Mouse (Mus musculus) heart, postnatal 4 days (tissue): ENCODE data around the gene Elavl1. TPM values are rescaled to one million over a fixed set of nuclear protein-coding genes. Genes with fewer than 3 reads are reported as not detected.
A peak's percentile ranks its signal among the peaks of the same experiment; 100 is the strongest.
"Not testable (repeated sequence)": the region's sequence is repeated elsewhere in the genome, so short reads cannot be mapped to it uniquely, and the experiment has no call there.

ENCODE experiments used
- DNase-seq: peaks from one replicate; pipeline ENCODE4 v3.0.0; 2021
- total RNA-seq, 2 experiments: library from RNA; stranded (reverse); gene quantifications; 2 replicates each; pipeline ENCODE4 v1.2.3; 2021

Gene Elavl1
- total RNA-seq = 10 to 100 TPM; 95.8 to 96.1 TPM

GRCm38 (mm10) chr8:4324983-4325750 lies at the start of gene Elavl1, which contains the start of gene Ccl25:
TSS of gene Elavl1 (minus strand) at chr8:4325413.
TSS of gene Ccl25 (plus strand) at chr8:4325210.
- DNase-seq = peak; percentile 99

- no peak for DNase-seq
These were observed 47.4 kb upstream of the Elavl1 start for GRCm38 (mm10) chr8:4372657-4373056.

- peak; percentile 59 for DNase-seq
These were observed 44.9 kb upstream of the Elavl1 start for GRCm38 (mm10) chr8:4370078-4370477.

- no peak for DNase-seq
These were observed 43.3 kb upstream of the Elavl1 start for GRCm38 (mm10) chr8:4368470-4368869.

GRCm38 (mm10) chr8:4367808-4368207 lies 42.6 kb upstream of the Elavl1 start:
- DNase-seq = peak; percentile 52

- DNase-seq = no peak
These were observed 41.0 kb upstream of the Elavl1 start for GRCm38 (mm10) chr8:4366189-4366588.

GRCm38 (mm10) chr8:4360922-4361321 lies 35.7 kb upstream of the Elavl1 start:
- no peak for DNase-seq

GRCm38 (mm10) chr8:4359362-4359761 lies 34.1 kb upstream of the Elavl1 start:
- DNase-seq = no peak

GRCm38 (mm10) chr8:4355455-4355854 lies 30.2 kb upstream of the Elavl1 start:
- no peak for DNase-seq

GRCm38 (mm10) chr8:4354516-4354915 lies 29.3 kb upstream of the Elavl1 start:
- DNase-seq = no peak

GRCm38 (mm10) chr8:4353741-4354140 lies 28.5 kb upstream of the Elavl1 start:
- DNase-seq = no peak

- not testable (repeated sequence) for DNase-seq
These were observed 27.3 kb upstream of the Elavl1 start for GRCm38 (mm10) chr8:4352562-4352961.

- DNase-seq = no peak
These were observed 25.4 kb upstream of the Elavl1 start for GRCm38 (mm10) chr8:4350618-4351017.

GRCm38 (mm10) chr8:4349335-4349734 lies 24.1 kb upstream of the Elavl1 start:
- no peak for DNase-seq

GRCm38 (mm10) chr8:4348275-4348674 lies 23.1 kb upstream of the Elavl1 start:
- DNase-seq = no peak

- DNase-seq = no peak
These were observed 22.4 kb upstream of the Elavl1 start for GRCm38 (mm10) chr8:4347661-4348060.

- DNase-seq = no peak
These were observed 15.0 kb upstream of the Elavl1 start for GRCm38 (mm10) chr8:4340207-4340606.

GRCm38 (mm10) chr8:4335678-4336077 lies 10.5 kb upstream of the Elavl1 start:
- DNase-seq = no peak

GRCm38 (mm10) chr8:4333966-4334365 lies 8.8 kb upstream of the Elavl1 start:
- DNase-seq = no peak

GRCm38 (mm10) chr8:4329000-4329399 lies 3.8 kb upstream of the Elavl1 start:
- DNase-seq = no peak

GRCm38 (mm10) chr8:4325751-4326036 lies 481 bp upstream of the Elavl1 start:
- DNase-seq = no peak

- peak; percentile 59 for DNase-seq
These were observed 688 bp downstream of the Elavl1 start for GRCm38 (mm10) chr8:4324525-4324924.

GRCm38 (mm10) chr8:4323917-4324316 lies 1.3 kb downstream of the Elavl1 start:
- DNase-seq = no peak

GRCm38 (mm10) chr8:4322470-4322869 lies 2.7 kb downstream of the Elavl1 start:
- peak; percentile 91 for DNase-seq

- no peak for DNase-seq
These were observed 4.2 kb downstream of the Elavl1 start for GRCm38 (mm10) chr8:4321031-4321430.
